Mouse (Mus musculus) embryonic facial prominence, embryonic 12.5 days (tissue): ENCODE measurements around the gene Rnf151. TPM values are rescaled to one million over a fixed set of nuclear protein-coding genes. Genes with fewer than 3 reads are reported as not detected.
A peak's percentile ranks its signal among the peaks of the same experiment; 100 is the strongest.
"Not testable (repeated sequence)": the region's sequence is repeated elsewhere in the genome, so short reads cannot be mapped to it uniquely, and the experiment has no call there.

Experiments
- ATAC-seq: fragments of 200-750 bp; cut with Nextera tagmentation; 2 replicates; pipeline ENCODE4 v1.8.0; 2017; ENCODE audit not compliant: insufficient number of reproducible peaks, insufficient read depth, low FRiP score, low TSS enrichment
- H3K27ac ChIP-seq: fragments of 300-500 bp; sonication (generic); 2 replicates; pipeline ENCODE4 v1.5.1; 2016; ENCODE audit warnings: mild to moderate bottlenecking
- H3K27me3 ChIP-seq: fragments of 300-500 bp; sonication (generic); 2 replicates; pipeline ENCODE4 v1.6.1; 2016; ENCODE audit warnings: mild to moderate bottlenecking, moderate library complexity
- H3K36me3 ChIP-seq: fragments of 300-500 bp; sonication (generic); 2 replicates; pipeline ENCODE4 v1.6.1; 2016; ENCODE audit warnings: mild to moderate bottlenecking
- H3K4me1 ChIP-seq: fragments of 300-500 bp; sonication (generic); 2 replicates; pipeline ENCODE4 v1.6.1; 2016
- H3K4me2 ChIP-seq: fragments of 300-500 bp; sonication (generic); replicated peaks from 2 replicates; pipeline ENCODE4 v1.6.1; 2016; ENCODE audit warnings: mild to moderate bottlenecking, moderate library complexity
- H3K4me3 ChIP-seq: fragments of 300-500 bp; sonication (generic); 2 replicates; pipeline ENCODE4 v1.5.1; 2016; ENCODE audit warnings: mild to moderate bottlenecking
- H3K9ac ChIP-seq: fragments of 300-500 bp; sonication (generic); 2 replicates; pipeline ENCODE4 v1.6.1; 2016; ENCODE audit warnings: mild to moderate bottlenecking, moderate library complexity
- H3K9me3 ChIP-seq: fragments of 300-500 bp; sonication (generic); 2 replicates; pipeline ENCODE4 v1.6.1; 2016; ENCODE audit warnings: mild to moderate bottlenecking, moderate library complexity
- WGBS: fragments of 180-500 bp; shearing (Covaris S2); methylation state at CpG from one replicate; pipeline ENCODE4 v1.1.7; 2016; 5-methylcytosine and 5-hydroxymethylcytosine counted together
- polyA plus RNA-seq: library from polyadenylated mRNA; unstranded; fragments of >200 nt; fragmentation: Nextera tagmentation; extraction: Ambion mirVana; gene quantifications from 2 replicates; pipeline ENCODE4 v1.2.1, GENCODE M21; 2016

Rnf151 gene
- polyA plus RNA-seq, 1 experiment from 2014 or later = 0.22 TPM

DNA sequence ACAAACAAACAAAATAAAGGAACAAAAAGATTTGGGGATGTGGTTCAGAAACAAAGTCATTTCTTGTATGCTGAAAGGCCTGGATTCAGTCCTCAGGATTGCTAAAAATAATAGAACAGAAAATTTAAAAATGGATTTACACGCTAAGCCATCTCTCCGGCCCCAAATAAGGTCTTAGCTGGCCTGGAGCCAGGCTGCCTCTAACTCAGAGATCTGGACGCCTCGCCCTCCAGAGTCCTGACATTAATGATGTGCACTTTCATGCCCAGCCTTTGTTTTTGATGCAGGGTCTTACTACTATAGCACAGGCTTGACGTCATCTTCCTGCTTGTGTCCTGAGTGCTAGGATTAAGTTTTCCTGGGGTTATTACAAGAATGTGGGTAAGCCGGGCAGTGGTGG is 11.2 kb upstream of the Rnf151 start:
- Histone ChIP-seq H3K9me3 (no peaks in the 10 kb centered on the region), H3K4me2 (no peak overlapping the region), H3K9ac (no peak overlapping the region), H3K4me3 (no peak overlapping the region), H3K27ac (no peak overlapping the region), H3K27me3 (no peaks in the 10 kb centered on the region), H3K36me3 (no peaks in the 10 kb centered on the region), H3K4me1 (no peaks in the 10 kb centered on the region)
- no peak for ATAC-seq
- 83% methylated on average over 6 of the region's 6 CpGs for WGBS

GRCm38 (mm10) chr17:24728184-24728583 is 10.3 kb upstream of the Rnf151 start:
- H3K4me3 ChIP-seq = no peak overlapping the region
- H3K36me3 ChIP-seq = no peaks in the 10 kb centered on the region
- H3K9ac ChIP-seq = no peak overlapping the region
- no peak overlapping the region for H3K27ac ChIP-seq
- 70% methylated on average over 17 of the region's 17 CpGs for WGBS
- no peaks in the 10 kb centered on the region for H3K9me3 ChIP-seq
- H3K4me1 ChIP-seq = peaks cover 3% of the 10 kb centered on the region
- no peaks in the 10 kb centered on the region for H3K27me3 ChIP-seq
- ATAC-seq = no peak
- H3K4me2 ChIP-seq = no peak overlapping the region

GRCm38 (mm10) chr17:24727618-24728017 is 9.8 kb upstream of the Rnf151 start, which contains the start of gene Rpl3l:
Gene Rpl3l (plus strand): TSS chr17:24727820.
- no peak for ATAC-seq
- Histone ChIP-seq H3K4me1 (peaks cover 7% of the 10 kb centered on the region), H3K9ac (no peak within 1 kb of the TSS), H3K4me2 (no peak within 1 kb of the TSS), H3K27ac (no peak within 1 kb of the TSS), H3K9me3 (no peaks in the 10 kb centered on the region), H3K27me3 (no peaks in the 10 kb centered on the region), H3K4me3 (no peak within 1 kb of the TSS), H3K36me3 (no peaks in the 10 kb centered on the region; the same call in 1 of the 2 replicates)
- 72% methylated on average over 2 of the region's 2 CpGs for WGBS

DNA sequence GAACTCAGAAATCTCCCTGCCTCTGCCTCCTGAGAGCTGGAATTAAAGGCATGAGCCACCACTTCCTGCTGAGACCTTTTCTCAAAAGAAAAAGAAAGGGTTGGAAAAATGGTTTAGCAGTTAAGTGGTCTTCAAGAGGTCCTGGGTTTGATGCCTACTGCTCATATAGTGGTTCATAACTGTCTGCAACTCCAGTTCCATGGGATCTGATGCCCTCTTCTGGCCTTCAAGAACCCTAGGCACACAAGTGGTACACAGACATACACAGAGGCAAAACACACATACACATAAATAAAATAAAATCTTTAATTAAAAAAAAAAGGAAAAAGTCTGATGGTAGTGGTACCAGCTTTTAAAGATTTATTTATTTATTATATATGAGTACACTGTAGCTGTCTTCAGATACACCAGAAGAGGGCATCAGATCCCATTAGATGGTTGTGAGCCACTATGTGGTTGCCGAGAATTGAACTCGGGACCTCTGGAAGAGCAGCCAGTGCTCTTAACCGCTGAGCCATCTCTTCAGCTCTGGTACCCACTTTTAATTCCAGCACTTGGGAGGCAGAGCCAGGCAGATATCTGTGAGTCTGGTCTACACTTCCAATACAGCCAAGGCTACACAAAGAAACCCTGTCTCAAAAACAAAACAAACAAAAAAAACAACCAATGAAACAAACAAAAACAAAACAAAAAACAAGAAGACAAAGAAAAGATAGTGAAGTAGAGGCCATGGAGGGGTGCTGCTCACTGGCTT is 8.0 kb upstream of the Rnf151 start:
- Histone ChIP-seq H3K4me3 (no peak overlapping the region), H3K27ac (no peak overlapping the region), H3K27me3 (no peaks in the 10 kb centered on the region), H3K9me3 (no peaks in the 10 kb centered on the region), H3K4me1 (peaks cover 22% of the 10 kb centered on the region), H3K36me3 (peaks cover 16% of the 10 kb centered on the region), H3K9ac (no peak overlapping the region), H3K4me2 (no peak overlapping the region)
- no peak for ATAC-seq
- WGBS = 73% methylated on average over 3 of the region's 3 CpGs

- Histone ChIP-seq H3K36me3 (peaks cover 18% of the 10 kb centered on the region), H3K9me3 (no peaks in the 10 kb centered on the region), H3K4me3 (peak within 1 kb of the TSS; percentile 74), H3K9ac (peak within 1 kb of the TSS; percentile 86), H3K4me1 (peaks cover 22% of the 10 kb centered on the region), H3K4me2 (peak within 1 kb of the TSS; percentile 69), H3K27me3 (no peaks in the 10 kb centered on the region), H3K27ac (peak within 1 kb of the TSS; percentile 74)
- WGBS = under 1% methylated on average over 30 of the region's 30 CpGs
- ATAC-seq = peak; percentile 67
Measured at GRCm38 (mm10) chr17:24724184-24724583, 6.3 kb upstream of the Rnf151 start, which contains the start of gene Ndufb10. Gene Ndufb10 (minus strand): TSS chr17:24724478.

GRCm38 (mm10) chr17:24723881-24724180 is 6.0 kb upstream of the Rnf151 start:
- H3K4me1 ChIP-seq = peaks cover 24% of the 10 kb centered on the region
- ATAC-seq = 0 out of 2 replicates have a peak, but pooled peaks have one; percentile 3
- H3K4me3 ChIP-seq = peak overlapping the region; percentile 74
- H3K9ac ChIP-seq = peak overlapping the region; percentile 86
- H3K27me3 ChIP-seq = no peaks in the 10 kb centered on the region
- WGBS = under 1% methylated on average over 15 of the region's 15 CpGs
- no peaks in the 10 kb centered on the region for H3K9me3 ChIP-seq
- H3K4me2 ChIP-seq = peak overlapping the region; percentile 69
- H3K27ac ChIP-seq = peak overlapping the region; percentile 74
- peaks cover 18% of the 10 kb centered on the region for H3K36me3 ChIP-seq

- peak overlapping the region; percentile 74 for H3K27ac ChIP-seq
- no peak for ATAC-seq
Measured at GRCm38 (mm10) chr17:24723122-24723880, 5.4 kb upstream of the Rnf151 start.

DNA sequence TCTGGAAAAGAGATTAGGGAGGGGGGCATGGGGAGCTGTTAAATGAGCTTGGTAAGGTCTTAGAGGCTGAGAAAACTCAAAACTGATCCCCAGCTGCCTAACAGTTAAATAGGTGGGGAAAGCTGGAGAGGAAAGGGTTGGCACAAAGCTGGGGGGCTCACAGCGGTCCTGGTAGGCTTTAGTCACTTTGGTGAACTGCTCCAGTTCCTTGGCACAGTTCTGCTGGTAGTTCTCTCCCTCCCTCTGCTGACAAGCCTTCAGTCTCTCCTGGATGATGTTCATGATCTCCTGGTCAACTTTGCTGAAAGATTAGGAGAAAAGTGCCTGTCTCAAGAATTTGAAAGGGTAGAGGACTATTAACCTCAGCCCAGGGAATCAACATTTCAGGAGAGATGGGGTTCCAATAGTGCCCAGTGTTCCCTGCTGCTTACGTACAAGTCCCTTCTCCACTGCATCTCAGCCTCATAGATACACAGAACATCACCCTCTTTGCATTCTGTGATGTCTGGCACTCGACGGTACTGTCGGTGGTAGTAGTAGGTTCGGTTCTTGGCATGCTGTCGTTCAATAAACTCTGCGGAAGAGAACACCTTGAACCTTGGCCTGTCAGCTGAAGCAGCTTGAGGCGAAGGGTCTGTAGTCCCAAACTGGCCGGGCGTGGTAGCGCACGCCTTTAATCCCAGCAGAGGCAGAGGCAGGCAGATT is 4.5 kb upstream of the Rnf151 start:
- H3K4me3 ChIP-seq = peak overlapping the region; percentile 14; the same call in 1 of the 2 replicates
- H3K9me3 ChIP-seq = no peaks in the 10 kb centered on the region
- H3K27ac ChIP-seq = no peak overlapping the region
- H3K9ac ChIP-seq = no peak overlapping the region
- 33% methylated on average over 13 of the region's 13 CpGs for WGBS
- no peak for ATAC-seq
- peaks cover 24% of the 10 kb centered on the region for H3K36me3 ChIP-seq
- peaks cover 29% of the 10 kb centered on the region for H3K4me1 ChIP-seq
- peak overlapping the region; percentile 85; the same call in 1 of the 2 replicates for H3K4me2 ChIP-seq
- no peaks in the 10 kb centered on the region for H3K27me3 ChIP-seq

More at GRCm38 (mm10) chr17:24723122-24723880, 5.4 kb upstream of the Rnf151 start:
- Histone ChIP-seq H3K36me3 (peaks cover 19% of the 10 kb centered on the region), H3K9me3 (no peaks in the 10 kb centered on the region), H3K4me3 (peak overlapping the region; percentile 74), H3K4me1 (peaks cover 29% of the 10 kb centered on the region), H3K9ac (peak overlapping the region; percentile 86), H3K27me3 (no peaks in the 10 kb centered on the region), H3K4me2 (peak overlapping the region; percentile 69)
- 4% methylated on average over 12 of the region's 12 CpGs for WGBS

DNA sequence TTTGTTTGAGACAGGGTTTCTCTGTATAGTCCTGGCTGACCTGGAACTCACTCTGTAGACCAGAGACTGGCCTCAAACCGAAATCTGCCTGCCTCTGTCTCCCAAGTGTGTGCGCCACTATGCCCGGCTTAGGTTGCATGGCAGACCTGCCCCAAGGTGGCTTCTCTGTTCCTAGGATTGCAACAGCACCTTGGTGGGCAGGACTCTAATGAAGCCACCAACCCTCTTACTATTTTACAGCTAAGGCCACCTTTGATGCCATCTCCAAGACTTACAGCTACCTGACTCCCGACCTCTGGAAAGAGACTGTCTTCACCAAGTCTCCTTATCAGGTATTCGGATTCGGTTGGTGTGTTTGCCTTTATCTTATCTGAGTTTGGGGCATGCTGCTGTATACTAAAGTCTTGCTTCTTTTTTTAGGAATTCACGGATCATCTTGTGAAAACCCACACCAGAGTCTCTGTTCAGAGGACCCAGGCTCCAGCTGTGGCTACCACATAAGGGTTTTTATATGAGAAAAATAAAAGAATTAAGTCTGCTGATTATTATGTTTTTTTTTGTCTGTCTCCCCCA is 3.6 kb upstream of the Rnf151 start:
- 59% methylated on average over 7 of the region's 7 CpGs for WGBS
- Histone ChIP-seq H3K9ac (peak overlapping the region; percentile 58), H3K4me2 (peak overlapping the region; percentile 85), H3K36me3 (peaks cover 33% of the 10 kb centered on the region), H3K4me1 (peaks cover 29% of the 10 kb centered on the region), H3K27ac (0 out of 2 replicates have a peak overlapping the region, but pooled peaks have one; percentile 9), H3K4me3 (peak overlapping the region; percentile 84)
- H3K9me3 ChIP-seq, ATAC-seq, H3K27me3 ChIP-seq: not testable (repeated sequence)

GRCm38 (mm10) chr17:24720616-24721015 is 2.8 kb upstream of the Rnf151 start:
- peak overlapping the region; percentile 84 for H3K4me3 ChIP-seq
- peaks cover 41% of the 10 kb centered on the region for H3K36me3 ChIP-seq
- H3K9ac ChIP-seq = peak overlapping the region; percentile 88
- WGBS = 2% methylated on average over 11 of the region's 11 CpGs
- H3K4me2 ChIP-seq = peak overlapping the region; percentile 85
- not testable (repeated sequence) for H3K27me3 ChIP-seq, ATAC-seq, H3K9me3 ChIP-seq
- H3K27ac ChIP-seq = 0 out of 2 replicates have a peak overlapping the region, but pooled peaks have one; percentile 89
- H3K4me1 ChIP-seq = peaks cover 29% of the 10 kb centered on the region
